Mouse (Mus musculus): Measurements from ENCODE around the gene Il6st.

DNA sequence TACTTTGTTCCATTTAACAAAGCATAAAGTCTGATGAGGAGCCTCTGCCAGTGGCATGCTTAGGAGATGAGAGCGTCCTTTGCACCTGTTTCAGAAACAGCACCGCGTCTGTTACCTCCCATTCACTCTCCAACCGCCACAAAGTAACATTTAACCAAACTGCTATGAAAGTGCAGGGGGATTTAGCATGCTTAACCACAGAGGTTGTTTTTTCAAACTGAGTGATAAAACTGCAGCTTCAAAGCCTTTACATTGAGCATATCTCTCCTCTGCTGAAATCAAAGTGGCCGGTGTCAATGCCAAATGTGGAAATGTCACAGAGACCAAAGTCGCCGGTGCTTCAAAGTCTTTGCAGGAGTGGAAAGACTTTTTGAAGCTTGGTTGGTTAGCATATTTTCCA, 39.2 kb upstream of the Il6st start:
- TF ChIP-seq EP300 (IDR thresholded peaks at IDR 0.05; ENCODE audit: insufficient read depth, low read depth, low read length) (no peak), CTCF (IDR thresholded peaks at IDR 0.05) (no peak)

Data from heart, adult 2 months (tissue).